Mouse (Mus musculus) intestine, postnatal 0 days (tissue): ENCODE results near the gene 4930402H24Rik. TPM values are rescaled to one million over a fixed set of nuclear protein-coding genes. Genes with fewer than 3 reads are reported as not detected.

Source experiments
- ATAC-seq: fragments of 200-750 bp; cut with Nextera tagmentation; 2 replicates; pipeline ENCODE4 v1.8.0; 2017; ENCODE audit warnings: mild to moderate bottlenecking, moderate TSS enrichment, moderate library complexity
- H3K27ac ChIP-seq: fragments of 300-500 bp; sonication (generic); 2 replicates; pipeline ENCODE4 v1.5.1; 2014; ENCODE audit warnings: mild to moderate bottlenecking, low read depth, low read length, moderate library complexity
- H3K27me3 ChIP-seq: fragments of 300-500 bp; sonication (generic); replicated peaks from 2 replicates; pipeline ENCODE4 v1.6.1; 2014; ENCODE audit warnings: low read length, mixed read lengths; ENCODE audit not compliant: control insufficient read depth, insufficient read depth
- H3K36me3 ChIP-seq: fragments of 300-500 bp; sonication (generic); 2 replicates; pipeline ENCODE4 v1.6.1; 2014; ENCODE audit warnings: mild to moderate bottlenecking, moderate library complexity; ENCODE audit not compliant: control insufficient read depth, insufficient read depth
- H3K4me1 ChIP-seq: fragments of 300-500 bp; sonication (generic); replicated peaks from 2 replicates; pipeline ENCODE4 v1.6.1; 2014; ENCODE audit warnings: antibody characterized with exemption, low read length, mixed read lengths; ENCODE audit not compliant: control insufficient read depth, insufficient read depth
- H3K4me2 ChIP-seq: fragments of 300-500 bp; sonication (generic); replicated peaks from 2 replicates; pipeline ENCODE4 v1.6.1; 2014; ENCODE audit warnings: low read depth, mild to moderate bottlenecking, moderate library complexity
- H3K4me3 ChIP-seq: fragments of 300-500 bp; sonication (generic); 2 replicates; pipeline ENCODE4 v1.5.1; 2014; ENCODE audit warnings: low read depth, low read length
- H3K9ac ChIP-seq: fragments of 300-500 bp; sonication (generic); 2 replicates; pipeline ENCODE4 v1.6.1; 2014; ENCODE audit warnings: mild to moderate bottlenecking, low read depth, low read length
- H3K9me3 ChIP-seq: fragments of 300-500 bp; sonication (generic); 2 replicates; pipeline ENCODE4 v1.6.1; 2016; ENCODE audit warnings: mixed run types; ENCODE audit not compliant: control insufficient read depth
- CTCF ChIP-seq: sonication (generic); IDR thresholded peaks from 2 replicates; pipeline ENCODE4 v1.5.1; 2016; ENCODE audit warnings: low read depth, mild to moderate bottlenecking, control low read depth, antibody characterized with exemption, moderate library complexity
- WGBS: fragments of 180-500 bp; shearing (Covaris S2); extraction: QIAGEN DNeasy Blood & Tissue Kit; methylation state at CpG from one replicate; pipeline ENCODE4 v1.1.7; 2014; 5-methylcytosine and 5-hydroxymethylcytosine counted together
- polyA plus RNA-seq: library from polyadenylated mRNA; unstranded; fragments of >200 nt; fragmentation: Nextera tagmentation; extraction: Ambion mirVana; gene quantifications from 2 replicates; pipeline ENCODE4 v1.2.1, GENCODE M21; 2015

Gene 4930402H24Rik
- polyA plus RNA-seq, 1 experiment from 2014 or later, result 9.0 TPM

- ATAC-seq, result no peak
- TF ChIP-seq CTCF, result no peak
- WGBS, result 64% methylated on average over 5 of the region's 5 CpGs
- Histone ChIP-seq H3K4me2 (no peak overlapping the region), H3K27ac (no peak overlapping the region), H3K9me3 (no peaks in the 10 kb centered on the region), H3K9ac (no peak overlapping the region), H3K36me3 (peaks cover 74% of the 10 kb centered on the region), H3K4me3 (no peak overlapping the region), H3K4me1 (no peaks in the 10 kb centered on the region), H3K27me3 (no peaks in the 10 kb centered on the region)
These were observed 174.4 kb downstream of the 4930402H24Rik start for GRCm38 (mm10) chr2:130731855-130732254.

- no peak overlapping the region for H3K27ac ChIP-seq
- H3K4me2 ChIP-seq, result no peak overlapping the region
- no peak overlapping the region for H3K9ac ChIP-seq
- H3K4me1 ChIP-seq, result no peaks in the 10 kb centered on the region
- no peaks in the 10 kb centered on the region for H3K9me3 ChIP-seq
- 88% methylated on average over 9 of the region's 9 CpGs for WGBS
- H3K27me3 ChIP-seq, result no peaks in the 10 kb centered on the region
- no peak overlapping the region for H3K4me3 ChIP-seq
- ATAC-seq, result no peak
- no peak for TF ChIP-seq CTCF
- peaks cover 76% of the 10 kb centered on the region for H3K36me3 ChIP-seq
These were observed 175.5 kb downstream of the 4930402H24Rik start for GRCm38 (mm10) chr2:130730746-130731145.

GRCm38 (mm10) chr2:130728906-130729585, 177.2 kb downstream of the 4930402H24Rik start:
- TF ChIP-seq CTCF, result peak; percentile 14; the same call in 1 of the 2 replicates
- H3K36me3 ChIP-seq, result peaks cover 82% of the 10 kb centered on the region
- no peaks in the 10 kb centered on the region for H3K9me3 ChIP-seq
- H3K4me1 ChIP-seq, result no peaks in the 10 kb centered on the region
- no peak overlapping the region for H3K9ac ChIP-seq
- no peak overlapping the region for H3K4me3 ChIP-seq
- H3K4me2 ChIP-seq, result no peak overlapping the region
- no peaks in the 10 kb centered on the region for H3K27me3 ChIP-seq
- no peak overlapping the region for H3K27ac ChIP-seq
- 92% methylated on average over 2 of the region's 2 CpGs for WGBS
- no peak for ATAC-seq

GRCm38 (mm10) chr2:130727752-130728151, 178.5 kb downstream of the 4930402H24Rik start:
- no peak overlapping the region for H3K4me2 ChIP-seq

GRCm38 (mm10) chr2:130724369-130724768, 181.8 kb downstream of the 4930402H24Rik start:
- WGBS, result 89% methylated on average over 4 of the region's 4 CpGs
- no peak overlapping the region for H3K4me3 ChIP-seq
- H3K4me2 ChIP-seq, result no peak overlapping the region
- H3K9ac ChIP-seq, result no peak overlapping the region
- no peaks in the 10 kb centered on the region for H3K4me1 ChIP-seq
- H3K27ac ChIP-seq, result no peak overlapping the region
- no peaks in the 10 kb centered on the region for H3K9me3 ChIP-seq
- H3K36me3 ChIP-seq, result peaks cover 67% of the 10 kb centered on the region
- no peak for ATAC-seq
- no peaks in the 10 kb centered on the region for H3K27me3 ChIP-seq
- TF ChIP-seq CTCF, result no peak

More at GRCm38 (mm10) chr2:130727752-130728151, 178.5 kb downstream of the 4930402H24Rik start:
- no peaks in the 10 kb centered on the region for H3K4me1 ChIP-seq
- no peak for TF ChIP-seq CTCF
- peaks cover 84% of the 10 kb centered on the region for H3K36me3 ChIP-seq
- no peak overlapping the region for H3K9ac ChIP-seq
- H3K27ac ChIP-seq, result no peak overlapping the region
- H3K4me3 ChIP-seq, result no peak overlapping the region
- H3K9me3 ChIP-seq, result no peaks in the 10 kb centered on the region
- no peak for ATAC-seq
- no peaks in the 10 kb centered on the region for H3K27me3 ChIP-seq
- WGBS, result 97% methylated on average over 1 of the region's 1 CpGs

GRCm38 (mm10) chr2:130717951-130718350, 188.3 kb downstream of the 4930402H24Rik start:
- no peaks in the 10 kb centered on the region for H3K4me1 ChIP-seq
- H3K9me3 ChIP-seq, result no peaks in the 10 kb centered on the region
- H3K27ac ChIP-seq, result no peak overlapping the region
- no peak overlapping the region for H3K4me3 ChIP-seq
- peaks cover 54% of the 10 kb centered on the region for H3K36me3 ChIP-seq
- no peak overlapping the region for H3K4me2 ChIP-seq
- 74% methylated on average over 6 of the region's 6 CpGs for WGBS
- no peak overlapping the region for H3K9ac ChIP-seq
- TF ChIP-seq CTCF, result no peak
- H3K27me3 ChIP-seq, result no peaks in the 10 kb centered on the region
- no peak for ATAC-seq
